Mouse (Mus musculus) layer of hippocampus, adult 6 months (tissue): ENCODE measurements around the gene Acaa1a. TPM values are rescaled to one million over a fixed set of nuclear protein-coding genes. Genes with fewer than 3 reads are reported as not detected.

Experiments
- long read RNA-seq, 2 experiments: library from polyadenylated mRNA; unstranded; transcript quantifications; one replicate each; pipeline ENCODE4 v2.0.0; 2019 to 2020
- polyA plus RNA-seq: library from polyadenylated mRNA; unstranded; fragments of <200 nt; fragmentation: Nextera tagmentation; gene quantifications from 2 replicates; pipeline ENCODE4 v1.2.3, GENCODE M21; 2021

The Acaa1a gene
- polyA plus RNA-seq = 121 and 122 TPM in 2 replicates
- long read RNA-seq, experiment 1, transcript Acaa1a-201 (12 exons, 1,762 nt) = major isoform, 234 of 255 reads
- long read RNA-seq, experiment 1, partial matches to known transcripts = 8 of 255 reads
- long read RNA-seq, experiment 1, other reads (novel, unspliced or antisense) = 13 of 255 reads
- long read RNA-seq, experiment 2, transcript Acaa1a-201 (12 exons, 1,762 nt) = major isoform, 529 of 649 reads
- long read RNA-seq, experiment 2, partial matches to known transcripts = 39 of 649 reads
- long read RNA-seq, experiment 2, other reads (novel, unspliced or antisense) = 81 of 649 reads

DNA sequence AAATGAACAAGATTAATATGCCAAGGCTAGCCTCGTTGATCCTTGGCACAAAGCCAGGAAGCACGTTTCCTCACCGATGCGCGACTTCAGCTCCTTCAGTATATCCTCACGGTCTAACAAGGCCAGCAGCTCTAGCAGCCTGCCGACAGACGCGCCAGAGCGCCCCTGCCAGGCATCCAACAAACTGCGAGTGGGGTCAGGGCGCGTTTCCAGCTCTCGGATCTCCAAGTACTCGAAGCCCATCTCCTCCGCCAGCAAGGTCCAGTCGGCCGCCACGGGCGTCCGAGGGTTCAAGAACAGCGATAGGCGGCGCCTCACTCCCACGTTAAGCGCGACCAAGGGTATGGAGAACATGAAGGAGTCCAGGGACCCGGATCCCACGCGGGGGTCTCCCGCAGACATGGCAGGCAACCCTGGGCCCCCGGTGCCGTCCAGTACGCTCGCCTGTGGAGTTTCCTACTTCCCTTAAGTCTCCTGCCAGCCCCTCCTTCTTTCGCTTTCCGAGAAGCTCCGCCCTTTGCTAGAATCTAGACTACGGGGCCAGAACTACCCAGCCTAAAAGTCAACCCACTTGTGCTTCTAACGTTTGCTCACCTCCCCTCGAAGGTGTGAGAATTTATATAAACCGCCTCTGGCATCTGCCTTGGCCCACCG, at the start of gene Acaa1a:
Gene Acaa1a (plus strand): TSS at position 119 of the 654 bp plus-strand sequence.

DNA sequence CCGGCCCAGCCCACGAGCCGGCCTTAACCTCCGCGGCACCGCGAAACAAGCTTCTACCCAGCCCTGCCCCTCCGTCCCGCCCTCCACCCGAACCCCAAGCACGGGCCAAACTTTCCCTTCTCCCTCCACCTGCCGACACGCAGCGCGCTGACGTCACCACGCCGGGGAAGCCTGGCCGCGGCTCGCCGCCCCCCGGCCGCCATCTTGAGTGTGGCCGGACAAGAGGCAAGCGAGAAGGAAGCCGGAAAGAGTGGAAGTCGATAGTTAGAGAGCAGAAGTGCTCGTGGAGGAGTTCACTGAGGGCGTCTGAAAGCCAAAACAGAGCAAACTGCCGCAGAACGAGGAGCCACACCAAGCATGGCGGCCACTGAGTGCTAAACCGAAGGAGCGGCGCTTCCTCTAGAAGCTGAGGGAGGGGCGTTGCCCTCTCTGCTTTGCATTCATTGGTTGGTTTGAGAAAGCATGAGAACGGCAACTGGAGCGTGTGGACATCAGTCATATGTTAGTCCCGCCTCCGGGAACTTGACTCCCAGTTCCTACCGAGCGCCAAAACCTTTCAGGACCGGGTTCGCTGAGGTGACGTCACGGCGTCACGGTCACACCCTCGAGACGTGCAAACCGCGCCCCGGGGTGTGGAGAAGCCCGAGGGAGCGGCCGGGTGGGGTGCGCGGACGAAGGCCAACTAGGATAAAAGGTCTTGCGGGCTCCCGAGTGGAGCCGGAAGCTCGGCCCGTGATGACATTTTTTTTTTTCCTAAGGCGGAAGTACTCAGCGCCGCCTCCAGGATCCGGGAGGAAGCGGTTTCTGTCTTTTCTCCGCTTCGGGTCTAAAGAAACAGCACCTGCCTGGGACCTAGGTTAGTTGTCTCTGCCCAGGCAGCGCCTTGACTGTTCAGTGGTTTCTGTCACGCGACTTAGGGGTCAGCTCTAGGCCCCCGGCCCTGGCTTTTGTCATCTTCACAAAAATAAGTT, 16.9 kb upstream of the Acaa1a start, which contains the start of gene Oxsr1:
Gene Oxsr1 (minus strand): TSS at position 139 of the 971 bp plus-strand sequence.

DNA sequence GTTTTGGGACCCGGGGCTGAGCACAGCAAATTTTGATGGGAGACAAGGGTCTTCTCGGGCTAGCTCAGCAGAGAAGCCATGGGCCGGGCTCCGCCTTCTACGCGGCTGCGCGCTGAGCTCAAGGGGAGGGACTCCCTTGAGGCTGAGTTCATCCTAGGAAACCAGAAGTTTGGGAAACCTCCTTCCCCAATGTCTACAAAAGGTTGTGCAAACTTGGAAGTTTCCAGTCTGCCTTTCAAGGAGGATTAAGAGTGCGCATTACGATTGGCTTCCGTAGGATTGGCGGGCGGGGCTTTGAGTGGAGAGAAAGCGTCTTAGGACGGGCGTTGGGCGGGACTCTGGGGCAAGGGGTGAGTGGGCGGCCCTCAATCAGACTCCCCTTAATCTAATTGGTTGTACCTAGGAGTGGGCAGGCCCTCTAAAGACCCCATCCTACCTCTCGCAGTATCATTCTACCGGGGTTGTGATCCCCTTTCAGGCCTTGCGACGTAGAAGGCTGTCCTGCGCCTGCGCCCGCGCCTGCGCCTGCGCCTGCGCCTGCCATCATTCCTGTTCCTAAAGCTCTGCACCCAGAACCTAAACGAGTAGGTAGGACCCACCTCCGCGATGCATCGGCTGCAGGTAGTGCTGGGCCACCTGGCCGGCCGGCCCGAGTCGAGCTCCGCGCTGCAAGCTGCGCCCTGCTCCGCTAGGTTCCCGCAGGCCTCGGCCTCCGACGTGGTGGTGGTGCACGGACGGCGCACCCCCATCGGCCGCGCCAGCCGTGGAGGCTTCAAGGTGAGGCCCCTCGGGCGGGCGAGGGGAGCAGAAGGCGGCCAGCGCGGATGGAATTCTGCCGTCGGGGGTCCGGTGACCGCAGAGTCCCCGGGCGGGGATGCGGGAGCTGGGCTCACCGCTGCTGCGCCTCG, 1.7 kb downstream of the Acaa1a start, which contains the start of gene Myd88:
Gene Myd88 (minus strand): TSS at position 503 of the 908 bp plus-strand sequence.

DNA sequence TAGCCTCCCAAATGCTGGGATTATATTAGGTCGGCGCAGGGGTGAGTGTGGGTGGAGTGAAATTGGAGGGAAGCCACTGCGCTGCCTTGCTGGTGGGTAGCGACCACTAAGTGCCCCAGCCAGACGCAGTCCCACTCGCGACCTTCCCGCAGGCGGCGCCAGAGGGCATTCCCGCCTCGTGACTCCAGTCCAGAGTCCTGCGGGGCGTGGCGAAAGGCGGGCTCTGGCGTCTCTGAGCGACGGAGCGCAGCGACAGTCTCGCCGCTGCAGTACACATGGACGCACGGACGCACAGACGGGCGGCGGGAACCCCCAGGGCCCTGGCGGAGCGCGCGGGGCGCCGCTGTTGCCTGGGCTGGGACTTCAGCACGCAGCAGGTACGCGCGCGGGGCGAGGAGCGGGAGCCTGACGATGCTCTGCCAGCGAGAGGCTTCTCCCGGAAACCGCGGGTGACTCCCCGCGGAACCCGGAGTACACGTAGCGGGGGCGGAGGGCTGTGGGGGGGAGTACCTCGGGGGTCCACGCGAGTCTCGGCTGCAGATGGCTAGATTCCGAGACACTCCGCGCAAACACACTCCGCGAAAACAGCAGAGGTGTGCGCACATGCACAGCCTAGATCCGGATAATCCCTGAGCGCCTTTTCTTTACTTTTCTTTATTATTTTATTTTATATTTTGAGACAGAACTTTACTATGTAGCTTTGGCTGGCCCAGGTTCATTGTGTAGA, 18.0 kb downstream of the Acaa1a start, which contains the start of gene Xylb:
Gene Xylb (plus strand): TSS at position 51 of the 727 bp plus-strand sequence.

GRCm38 (mm10) chr9:119365284-119365683, 25.8 kb downstream of the Acaa1a start, which contains the start of gene Slc22a14:
Slc22a14 (minus strand) TSS chr9:119365553.

Other genes with a start within 250 kb of the Acaa1a start
- gene Plcd1, start 246.2 kb upstream of the Acaa1a start, polyA plus RNA-seq = 9.9 and 10.2 TPM in 2 replicates
- gene Dlec1, start 237.2 kb upstream of the Acaa1a start, polyA plus RNA-seq = 1.3 and 1.7 TPM in 2 replicates
- gene Acaa1b, start 182.6 kb upstream of the Acaa1a start, polyA plus RNA-seq = 0.83 and 1.2 TPM in 2 replicates
- not detected in 2 replicates for gene Gm47289, start 180.5 kb upstream of the Acaa1a start, polyA plus RNA-seq
- not detected in 2 replicates for gene Slc22a13, start 130.6 kb upstream of the Acaa1a start, polyA plus RNA-seq
- 1.9 and 3.2 TPM in 2 replicates for gene Oxsr1, start 17.2 kb upstream of the Acaa1a start, polyA plus RNA-seq
- gene Myd88, start 1.7 kb downstream of the Acaa1a start, polyA plus RNA-seq = 5.0 and 5.9 TPM in 2 replicates
- 2.2 and 3.4 TPM in 2 replicates for gene Xylb, start 17.7 kb downstream of the Acaa1a start, polyA plus RNA-seq
- not detected in 2 replicates for gene Slc22a14, start 25.9 kb downstream of the Acaa1a start, polyA plus RNA-seq
- gene Acvr2b, start 62.4 kb downstream of the Acaa1a start, polyA plus RNA-seq = 3.0 and 4.4 TPM in 2 replicates
- gene Exog, start 105.3 kb downstream of the Acaa1a start, polyA plus RNA-seq = 19.3 and 20.5 TPM in 2 replicates
- 0.45 and 0.55 TPM in 2 replicates for gene Scn5a, start 239.3 kb downstream of the Acaa1a start, polyA plus RNA-seq